Mouse (Mus musculus) ovary, postnatal 36 days (tissue): ENCODE results near the gene Cog3.

ENCODE experiments used
- DNase-seq: peaks from one replicate; pipeline ENCODE4 v3.0.0; 2022; ENCODE audit warnings: low spot score, mixed read lengths

Cog3 gene

GRCm38 (mm10) chr14:75690428-75690827, 63.9 kb downstream of the Cog3 start:
- no peak for DNase-seq

GRCm38 (mm10) chr14:75676316-75676715, 78.0 kb downstream of the Cog3 start:
- DNase-seq: no peak

GRCm38 (mm10) chr14:75669085-75669645, 85.2 kb downstream of the Cog3 start:
- DNase-seq: no peak

- no peak for DNase-seq
Observed at GRCm38 (mm10) chr14:75665430-75666180, 88.7 kb downstream of the Cog3 start.

- DNase-seq: no peak
Observed at GRCm38 (mm10) chr14:75661548-75661947, 92.8 kb downstream of the Cog3 start.

GRCm38 (mm10) chr14:75660936-75661335, 93.4 kb downstream of the Cog3 start:
- no peak for DNase-seq
